Mouse (Mus musculus) heart, embryonic 13.5 days (tissue): ENCODE data around the gene Rhobtb1. TPM values are rescaled to one million over a fixed set of nuclear protein-coding genes. Genes with fewer than 3 reads are reported as not detected.

ENCODE experiments used
- polyA plus RNA-seq: library from polyadenylated mRNA; unstranded; fragments of >200 nt; fragmentation: Nextera tagmentation; extraction: Ambion mirVana; gene quantifications from 2 replicates; pipeline ENCODE4 v1.2.1, GENCODE M21; 2015

The Rhobtb1 gene
- polyA plus RNA-seq, 1 experiment from 2014 or later, result 29.2 TPM

Other genes with a start within 250 kb of the Rhobtb1 start
- 1.6 TPM in 2 replicates for gene A930033H14Rik, start 61.7 kb downstream of the Rhobtb1 start, polyA plus RNA-seq
- 344 and 384 TPM in 2 replicates for gene Cdk1, start 201.5 kb downstream of the Rhobtb1 start, polyA plus RNA-seq
- gene Ank3, start 247.3 kb downstream of the Rhobtb1 start, polyA plus RNA-seq, result 30.8 and 31.1 TPM in 2 replicates